Mouse (Mus musculus) neural tube, embryonic 15.5 days (tissue): Measurements from ENCODE around the gene Ints6. TPM values are rescaled to one million over a fixed set of nuclear protein-coding genes. Genes with fewer than 3 reads are reported as not detected.

Experiments used
- ATAC-seq: fragments of 200-750 bp; cut with Nextera tagmentation; 2 replicates; pipeline ENCODE4 v1.8.0; 2017; ENCODE audit warnings: mild to moderate bottlenecking, moderate TSS enrichment, moderate library complexity; ENCODE audit not compliant: low FRiP score
- H3K27ac ChIP-seq: fragments of 300-500 bp; sonication (generic); replicated peaks from 2 replicates; pipeline ENCODE4 v1.5.1; 2015; ENCODE audit warnings: mild to moderate bottlenecking, inconsistent platforms
- H3K27me3 ChIP-seq: fragments of 300-500 bp; sonication (generic); replicated peaks from 2 replicates; pipeline ENCODE4 v1.6.1; 2015; ENCODE audit warnings: inconsistent platforms
- H3K36me3 ChIP-seq: fragments of 300-500 bp; sonication (generic); 2 replicates; pipeline ENCODE4 v1.6.1; 2015; ENCODE audit warnings: inconsistent platforms
- H3K4me1 ChIP-seq: fragments of 300-500 bp; sonication (generic); 2 replicates; pipeline ENCODE4 v1.6.1; 2015; ENCODE audit warnings: inconsistent platforms
- H3K4me2 ChIP-seq: fragments of 300-500 bp; sonication (generic); 2 replicates; pipeline ENCODE4 v1.6.1; 2015; ENCODE audit warnings: inconsistent platforms, mild to moderate bottlenecking, moderate library complexity
- H3K4me3 ChIP-seq: fragments of 300-500 bp; sonication (generic); replicated peaks from 2 replicates; pipeline ENCODE4 v1.5.1; 2015; ENCODE audit warnings: mild to moderate bottlenecking, inconsistent platforms
- H3K9ac ChIP-seq: fragments of 300-500 bp; sonication (generic); replicated peaks from 2 replicates; pipeline ENCODE4 v1.6.1; 2015; ENCODE audit warnings: mild to moderate bottlenecking, inconsistent platforms
- H3K9me3 ChIP-seq: fragments of 300-500 bp; sonication (generic); replicated peaks from 2 replicates; pipeline ENCODE4 v1.6.1; 2016; ENCODE audit warnings: inconsistent platforms
- WGBS: fragments of 180-500 bp; shearing (Covaris S2); methylation state at CpG from one replicate; pipeline ENCODE4 v1.1.7; 2015; ENCODE audit warnings: mixed read lengths; 5-methylcytosine and 5-hydroxymethylcytosine counted together
- polyA plus RNA-seq: library from polyadenylated mRNA; unstranded; fragments of >200 nt; fragmentation: Nextera tagmentation; extraction: Ambion mirVana; gene quantifications from 2 replicates; pipeline ENCODE4 v1.2.1, GENCODE M21; 2015

Gene Ints6
- polyA plus RNA-seq, 1 experiment from 2014 or later: 13.9 TPM

GRCm38 (mm10) chr14:62733666-62734065, 27.3 kb downstream of the Ints6 start:
- Histone ChIP-seq H3K4me1 (no peaks in the 10 kb centered on the region), H3K4me3 (no peak overlapping the region), H3K4me2 (no peak overlapping the region), H3K9ac (no peak overlapping the region), H3K27ac (no peak overlapping the region), H3K9me3 (no peaks in the 10 kb centered on the region), H3K36me3 (peaks cover 12% of the 10 kb centered on the region), H3K27me3 (no peaks in the 10 kb centered on the region)
- WGBS: 85% methylated on average over 2 of the region's 2 CpGs
- no peak for ATAC-seq

DNA sequence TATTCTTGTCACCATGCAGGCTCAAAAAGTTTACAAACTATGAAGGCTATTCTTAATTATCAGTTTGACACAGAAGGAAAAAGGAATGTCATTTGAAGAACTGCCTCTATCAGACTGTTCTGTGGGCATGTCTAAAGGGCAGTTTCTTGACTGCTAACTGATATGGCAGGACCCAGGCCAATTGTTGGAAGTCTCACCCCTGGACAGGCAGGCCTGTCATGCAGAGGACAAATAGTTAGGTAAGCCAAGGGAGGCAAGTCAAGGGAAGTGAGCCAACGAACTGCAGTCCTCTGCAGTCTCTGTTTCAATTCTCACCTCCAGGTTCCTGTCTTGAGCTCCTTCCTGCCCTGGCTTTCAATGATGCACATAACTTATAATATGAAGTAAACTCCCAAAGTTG, 29.1 kb downstream of the Ints6 start:
- Histone ChIP-seq H3K27me3 (no peaks in the 10 kb centered on the region), H3K4me1 (no peaks in the 10 kb centered on the region), H3K9me3 (no peaks in the 10 kb centered on the region), H3K4me3 (no peak overlapping the region), H3K36me3 (peaks cover 12% of the 10 kb centered on the region), H3K9ac (no peak overlapping the region), H3K27ac (no peak overlapping the region), H3K4me2 (no peak overlapping the region)
- ATAC-seq: no peak
- 81% methylated on average over 1 of the region's 1 CpGs for WGBS

GRCm38 (mm10) chr14:62724560-62724959, 36.4 kb downstream of the Ints6 start:
- no peak for ATAC-seq
- Histone ChIP-seq H3K4me2 (no peak overlapping the region), H3K27ac (no peak overlapping the region), H3K4me3 (no peak overlapping the region), H3K9me3 (no peaks in the 10 kb centered on the region), H3K9ac (no peak overlapping the region), H3K36me3 (no peaks in the 10 kb centered on the region), H3K27me3 (no peaks in the 10 kb centered on the region), H3K4me1 (no peaks in the 10 kb centered on the region)

DNA sequence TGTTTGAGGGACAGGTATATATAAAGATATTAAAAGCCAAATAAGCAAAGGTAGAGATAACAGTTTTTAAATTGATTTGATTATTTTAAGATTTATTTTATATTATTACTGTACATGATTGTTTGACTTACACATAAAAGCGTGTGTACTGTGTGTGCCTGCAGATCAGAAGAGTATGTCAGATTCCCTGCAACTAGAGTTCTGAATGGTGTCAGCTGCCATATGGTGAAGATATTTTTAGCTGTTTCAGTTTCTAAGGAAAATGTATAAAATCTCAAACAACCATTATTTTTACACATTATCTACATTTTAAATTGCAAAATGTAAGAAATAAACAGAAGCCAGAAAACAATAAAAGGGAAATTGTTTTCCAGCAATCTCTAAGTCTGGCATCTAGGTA, 39.3 kb downstream of the Ints6 start:
- Histone ChIP-seq H3K27ac (no peak overlapping the region), H3K4me1 (no peaks in the 10 kb centered on the region), H3K27me3 (no peaks in the 10 kb centered on the region), H3K4me3 (no peak overlapping the region), H3K36me3 (no peaks in the 10 kb centered on the region), H3K9me3 (no peaks in the 10 kb centered on the region), H3K9ac (no peak overlapping the region), H3K4me2 (no peak overlapping the region)
- 97% methylated on average over 1 of the region's 1 CpGs for WGBS
- ATAC-seq: no peak

GRCm38 (mm10) chr14:62718161-62718560, 42.8 kb downstream of the Ints6 start:
- H3K4me3 ChIP-seq: no peak overlapping the region
- no peaks in the 10 kb centered on the region for H3K27me3 ChIP-seq
- H3K36me3 ChIP-seq: peaks cover 12% of the 10 kb centered on the region; the same call in 1 of the 2 replicates
- H3K4me2 ChIP-seq: no peak overlapping the region
- no peak overlapping the region for H3K27ac ChIP-seq
- H3K4me1 ChIP-seq: no peaks in the 10 kb centered on the region
- H3K9me3 ChIP-seq: no peaks in the 10 kb centered on the region
- 93% methylated on average over 2 of the region's 2 CpGs for WGBS
- H3K9ac ChIP-seq: no peak overlapping the region
- no peak for ATAC-seq

DNA sequence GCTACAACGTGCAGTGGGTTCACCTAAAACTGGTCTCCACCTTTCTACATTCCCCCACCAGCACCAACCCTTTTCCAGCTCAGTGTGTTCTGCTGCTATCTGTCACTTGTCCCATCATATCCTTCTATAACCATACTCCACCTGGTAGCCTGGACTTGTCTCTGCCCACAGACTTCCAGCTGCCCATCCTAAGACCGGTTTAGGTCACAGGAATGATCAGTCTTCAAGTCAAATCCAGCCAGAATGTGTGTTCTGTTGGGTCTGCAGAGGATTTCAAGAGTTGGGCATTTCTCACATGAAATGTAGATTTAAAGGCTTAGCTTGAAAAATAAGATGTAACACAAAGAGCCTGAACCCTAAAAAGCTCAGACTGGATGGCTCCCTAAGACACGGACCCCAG, 87.3 kb downstream of the Ints6 start:
- ATAC-seq: no peak
- WGBS: 92% methylated on average over 3 of the region's 3 CpGs

GRCm38 (mm10) chr14:62664976-62665673, 95.8 kb downstream of the Ints6 start:
- no peak overlapping the region for H3K4me3 ChIP-seq
- no peak for ATAC-seq
- H3K27me3 ChIP-seq: no peaks in the 10 kb centered on the region
- no peaks in the 10 kb centered on the region for H3K9me3 ChIP-seq
- no peak overlapping the region for H3K27ac ChIP-seq
- no peaks in the 10 kb centered on the region for H3K4me1 ChIP-seq
- 47% methylated on average over 9 of the region's 9 CpGs for WGBS
- no peaks in the 10 kb centered on the region for H3K36me3 ChIP-seq
- H3K4me2 ChIP-seq: no peak overlapping the region
- no peak overlapping the region for H3K9ac ChIP-seq

More for the DNA sequence above, 87.3 kb downstream of the Ints6 start:
- Histone ChIP-seq H3K4me3 (no peak overlapping the region), H3K9me3 (no peaks in the 10 kb centered on the region), H3K36me3 (no peaks in the 10 kb centered on the region), H3K4me1 (no peaks in the 10 kb centered on the region), H3K27me3 (no peaks in the 10 kb centered on the region), H3K4me2 (no peak overlapping the region), H3K27ac (no peak overlapping the region), H3K9ac (no peak overlapping the region)

DNA sequence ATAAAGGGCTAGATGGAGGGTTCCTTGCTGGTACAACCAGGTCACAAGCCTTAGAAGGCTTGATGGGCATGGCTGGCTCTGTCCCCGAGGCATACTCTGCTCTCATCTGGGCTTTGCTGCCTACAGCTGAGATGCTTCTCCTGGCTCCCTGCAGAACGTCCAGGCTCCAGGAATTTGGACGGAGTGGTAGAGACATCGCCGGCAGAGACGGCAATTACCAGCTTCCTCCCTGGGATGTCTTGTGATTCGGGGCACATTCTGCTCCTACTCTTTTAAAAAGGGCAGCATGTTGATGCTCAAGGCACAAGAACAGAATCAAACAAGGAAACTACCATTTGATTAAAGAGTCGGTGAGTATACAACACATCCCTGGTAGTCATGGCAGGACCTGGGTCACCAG, 97.6 kb downstream of the Ints6 start, which contains the start of gene Serpine3:
Gene Serpine3, plus strand, starts transcription at position 301 of the 400 bp plus-strand sequence.
- no peak for ATAC-seq
- Histone ChIP-seq H3K9me3 (no peaks in the 10 kb centered on the region), H3K36me3 (no peaks in the 10 kb centered on the region), H3K27ac (no peak within 1 kb of the TSS), H3K4me3 (no peak within 1 kb of the TSS), H3K27me3 (no peaks in the 10 kb centered on the region), H3K4me1 (no peaks in the 10 kb centered on the region), H3K9ac (no peak within 1 kb of the TSS), H3K4me2 (no peak within 1 kb of the TSS)
- WGBS: 80% methylated on average over 8 of the region's 8 CpGs

DNA sequence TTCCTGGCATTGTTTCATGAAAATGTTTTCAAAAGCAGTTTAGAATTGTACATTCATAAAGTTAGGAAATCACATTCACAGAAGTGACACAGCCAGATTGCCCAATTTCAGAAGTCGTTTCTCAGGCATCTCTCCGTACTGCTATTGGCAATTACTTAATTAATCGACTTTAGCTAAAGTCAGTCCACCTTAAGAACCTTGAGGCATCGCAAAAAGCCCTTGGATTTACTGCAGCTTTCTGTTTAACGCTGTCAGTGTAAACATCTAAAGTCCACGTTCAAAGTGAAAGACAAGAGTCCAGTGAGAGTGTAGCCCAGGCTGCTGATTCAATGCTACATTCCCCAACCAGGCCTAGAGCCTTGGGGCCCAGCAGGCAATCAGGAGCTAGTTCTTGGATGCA, 98.6 kb downstream of the Ints6 start:
- no peaks in the 10 kb centered on the region for H3K36me3 ChIP-seq
- H3K4me2 ChIP-seq: no peak overlapping the region
- H3K9me3 ChIP-seq: no peaks in the 10 kb centered on the region
- WGBS: 80% methylated on average over 6 of the region's 6 CpGs
- no peaks in the 10 kb centered on the region for H3K27me3 ChIP-seq
- H3K4me3 ChIP-seq: no peak overlapping the region
- H3K27ac ChIP-seq: no peak overlapping the region
- no peaks in the 10 kb centered on the region for H3K4me1 ChIP-seq
- H3K9ac ChIP-seq: no peak overlapping the region
- no peak for ATAC-seq

DNA sequence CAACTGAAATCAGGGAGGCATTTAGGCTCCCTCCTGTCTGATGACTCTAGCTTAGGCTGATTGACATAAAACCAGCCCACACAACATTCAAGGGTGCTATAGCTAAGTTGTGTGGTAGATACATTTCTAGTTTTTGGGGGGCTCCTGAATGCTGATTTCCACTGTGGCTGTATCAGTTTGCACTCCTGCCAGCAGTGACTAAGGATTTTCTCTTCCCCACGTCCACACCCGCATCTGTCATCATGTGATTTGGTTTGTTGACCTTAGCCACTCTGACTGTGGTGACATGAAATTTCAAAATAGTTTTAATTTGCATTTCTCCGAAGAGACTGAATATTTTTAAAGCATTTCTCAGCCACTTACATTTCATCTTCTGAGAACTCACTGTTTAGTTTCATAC, 103.5 kb downstream of the Ints6 start:
- Histone ChIP-seq H3K9ac (no peak overlapping the region), H3K36me3 (no peaks in the 10 kb centered on the region), H3K9me3 (no peaks in the 10 kb centered on the region), H3K4me2 (no peak overlapping the region), H3K27me3 (no peaks in the 10 kb centered on the region), H3K4me3 (no peak overlapping the region), H3K27ac (no peak overlapping the region), H3K4me1 (no peaks in the 10 kb centered on the region)
- ATAC-seq: no peak
- WGBS: 90% methylated on average over 3 of the region's 3 CpGs

DNA sequence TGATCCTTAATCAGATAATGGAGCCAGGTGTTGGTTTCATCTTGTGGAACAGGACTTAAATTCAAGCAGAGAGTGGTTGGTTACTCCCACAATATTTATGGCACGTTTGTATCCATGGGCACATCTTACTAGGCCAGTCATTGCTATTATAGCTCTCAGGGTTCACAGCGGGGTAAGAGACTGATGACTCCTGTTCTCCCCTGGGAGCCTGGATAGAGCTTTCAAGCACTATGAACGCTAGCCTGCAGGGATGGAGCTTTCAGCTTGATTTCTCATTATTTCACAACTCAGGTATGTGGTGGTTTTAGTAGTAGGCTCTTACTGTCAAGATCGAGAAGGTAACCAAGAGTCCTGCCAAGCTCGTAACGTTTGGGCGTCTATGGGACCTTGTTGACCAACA, 105.0 kb downstream of the Ints6 start:
- Histone ChIP-seq H3K9ac (no peak overlapping the region), H3K4me2 (no peak overlapping the region), H3K27me3 (no peaks in the 10 kb centered on the region), H3K36me3 (no peaks in the 10 kb centered on the region), H3K4me3 (no peak overlapping the region), H3K27ac (no peak overlapping the region), H3K4me1 (no peaks in the 10 kb centered on the region), H3K9me3 (no peaks in the 10 kb centered on the region)
- ATAC-seq: no peak
- 81% methylated on average over 7 of the region's 7 CpGs for WGBS

- no peaks in the 10 kb centered on the region for H3K4me1 ChIP-seq
- no peak overlapping the region for H3K9ac ChIP-seq
- WGBS: 93% methylated on average over 3 of the region's 3 CpGs
- no peak for ATAC-seq
- H3K27me3 ChIP-seq: no peaks in the 10 kb centered on the region
- H3K4me2 ChIP-seq: no peak overlapping the region
- H3K4me3 ChIP-seq: no peak overlapping the region
- H3K27ac ChIP-seq: no peak overlapping the region
- H3K36me3 ChIP-seq: no peaks in the 10 kb centered on the region
- no peaks in the 10 kb centered on the region for H3K9me3 ChIP-seq
These were observed 109.2 kb downstream of the Ints6 start for GRCm38 (mm10) chr14:62651771-62652170.
